9 mouse cellular contexts compared by ENCODE assay signal in genomic region chr11:9119231-9120020, GRCm38 (mm10). TPM values are rescaled to one million over a fixed set of nuclear protein-coding genes. Genes with fewer than 3 reads are reported as not detected.
A peak's percentile ranks its signal among the peaks of the same experiment; 100 is the strongest.
DNase-seq lines count a peak whose midpoint lies in the region; ATAC-seq and TF ChIP-seq lines count a peak whose summit lies in the region.
"Had no signal": no experiment of that assay in that cellular context is flagged by ENCODE, and none has a peak within 500 bp of the region (broad histone marks: within the 10 kb centered on the region; RNA-seq: fewer than 3 reads in every experiment).

No protein-coding gene starts in this region.

- peaks cover 10% of the 10 kb centered on the region; the same call in 1 of the 2 replicates for H3K4me1 ChIP-seq in kidney, postnatal 0 days (replicated peaks; ENCODE audit: insufficient read depth, low read length)
- peaks cover 21% of the 10 kb centered on the region for H3K4me1 ChIP-seq in embryonic facial prominence, embryonic 15.5 days
- H3K4me1 ChIP-seq in limb, embryonic 11.5 days (ENCODE audit: control insufficient read depth, insufficient read depth, low read length): peaks cover 5% of the 10 kb centered on the region; the same call in 1 of the 2 replicates

- no peaks in the 10 kb centered on the region for H3K36me3 ChIP-seq in kidney, postnatal 0 days (ENCODE audit: insufficient read depth, low read length)
- no peaks in the 10 kb centered on the region for H3K36me3 ChIP-seq in embryonic facial prominence, embryonic 15.5 days
- no peaks in the 10 kb centered on the region for H3K36me3 ChIP-seq in limb, embryonic 11.5 days (ENCODE audit: control insufficient read depth, insufficient read depth, low read length)

- WGBS in kidney, postnatal 0 days: 10% methylated on average over 22 of the region's 22 CpGs
- WGBS in embryonic facial prominence, embryonic 15.5 days: 8% methylated on average over 22 of the region's 22 CpGs
- 9% methylated on average over 22 of the region's 22 CpGs for WGBS in limb, embryonic 11.5 days

- peak overlapping the region; percentile 45 for H3K4me3 ChIP-seq in kidney, postnatal 0 days (replicated peaks; ENCODE audit: low read depth, low read length)
- peak overlapping the region; percentile 41 for H3K4me3 ChIP-seq in embryonic facial prominence, embryonic 15.5 days (replicated peaks)
- no peak overlapping the region for H3K4me3 ChIP-seq in limb, embryonic 11.5 days (ENCODE audit: low read depth, low read length)

- peak overlapping the region; percentile 83 for H3K4me2 ChIP-seq in kidney, postnatal 0 days (ENCODE audit: low read length)
- peak overlapping the region; percentile 84 for H3K4me2 ChIP-seq in embryonic facial prominence, embryonic 15.5 days (replicated peaks)
- peak overlapping the region; percentile 48; the same call in 1 of the 2 replicates for H3K4me2 ChIP-seq in limb, embryonic 11.5 days (ENCODE audit: low read depth, severe bottlenecking)

- H3K27me3 ChIP-seq in kidney, postnatal 0 days (ENCODE audit: insufficient read depth, low read length): peaks cover 4% of the 10 kb centered on the region; the same call in 1 of the 2 replicates
- H3K27me3 ChIP-seq in embryonic facial prominence, embryonic 15.5 days: peaks cover 56% of the 10 kb centered on the region
- H3K27me3 ChIP-seq in limb, embryonic 11.5 days (ENCODE audit: control insufficient read depth, insufficient read depth, low read length): peaks cover 47% of the 10 kb centered on the region

- no peak for TF ChIP-seq CTCF in kidney, postnatal 0 days (IDR thresholded peaks at IDR 0.05; ENCODE audit: low read depth)

- peak overlapping the region; percentile 46; the same call in 1 of the 2 replicates for H3K9ac ChIP-seq in kidney, postnatal 0 days (ENCODE audit: low read depth, low read length)
- H3K9ac ChIP-seq in embryonic facial prominence, embryonic 15.5 days: no peak overlapping the region
- H3K9ac ChIP-seq in limb, embryonic 11.5 days (ENCODE audit: low read length): no peak overlapping the region

- H3K27ac ChIP-seq in kidney, postnatal 0 days: no peak overlapping the region
- no peak overlapping the region for H3K27ac ChIP-seq in embryonic facial prominence, embryonic 15.5 days (replicated peaks)
- H3K27ac ChIP-seq in limb, embryonic 11.5 days (replicated peaks; ENCODE audit: low read depth, low read length): no peak overlapping the region

- H3K9me3 ChIP-seq in kidney, postnatal 0 days (replicated peaks; ENCODE audit: low read length): no peaks in the 10 kb centered on the region
- H3K9me3 ChIP-seq in embryonic facial prominence, embryonic 15.5 days (replicated peaks): no peaks in the 10 kb centered on the region
- H3K9me3 ChIP-seq in limb, embryonic 11.5 days (ENCODE audit: control insufficient read depth, low read length): no peaks in the 10 kb centered on the region

- no peak for ATAC-seq in kidney, postnatal 0 days (replicated peaks; ENCODE audit: low FRiP score, low read depth)
- no peak for ATAC-seq in embryonic facial prominence, embryonic 15.5 days (ENCODE audit: insufficient number of reproducible peaks, low FRiP score, low TSS enrichment, low read depth)
- no peak for ATAC-seq in limb, embryonic 11.5 days (ENCODE audit: insufficient number of reproducible peaks, low FRiP score, low TSS enrichment, low read depth)

- no peak for DNase-seq in kidney, postnatal 0 days (ENCODE audit: low spot score)
- DNase-seq in kidney, postnatal 25 days: no peak
- peak; percentile 44 for DNase-seq in limb, embryonic 11.5 days (ENCODE audit: low spot score)
- DNase-seq in retina, embryonic 14.5 days (ENCODE audit: low spot score): peak; percentile 26
- no peak for DNase-seq in ovary, postnatal 10 days (ENCODE audit: low spot score)
- DNase-seq in frontal cortex, postnatal 25 days (ENCODE audit: low spot score in 2 of 2): no peak
- no peak for DNase-seq in adipocyte (ENCODE audit: low spot score)
- DNase-seq: gastrocnemius, postnatal 14 days had no signal

RNA-seq across cellular contexts. Expression of gene Upp1, which starts 1.5 kb away (rescaled TPM):
- 18.7 and 22.2 TPM in 2 replicates for polyA plus RNA-seq in kidney, postnatal 0 days (2015; fragmentation: Nextera tagmentation; extraction: Ambion mirVana)
- 9.2 and 11.0 TPM in 2 replicates for polyA plus RNA-seq in embryonic facial prominence, embryonic 15.5 days (2015; fragmentation: Nextera tagmentation; extraction: Ambion mirVana)
- polyA plus RNA-seq in limb, embryonic 11.5 days (2014; fragmentation: Nextera tagmentation; extraction: Ambion mirVana): 1.9 and 3.5 TPM in 2 replicates

Comparison
In these comparisons a context has a peak if more than half of its experiments do, and no peak if none do; other contexts are left out.
1. DNase-seq: peak in limb, embryonic 11.5 days (single experiment) and retina, embryonic 14.5 days (single experiment); none in kidney, postnatal 0 days (single experiment), kidney, postnatal 25 days (0 of 2), ovary, postnatal 10 days (single experiment), frontal cortex, postnatal 25 days (0 of 2) and adipocyte (single experiment).
2. Peak in every context shown above with its lines, with median percentiles within 50 percentile points of each other: H3K4me2 ChIP-seq.